Mouse (Mus musculus) cerebellum, adult 9-11 months (tissue): ENCODE data around the gene Duxbl3.
"Not testable (repeated sequence)": the region's sequence is repeated elsewhere in the genome, so short reads cannot be mapped to it uniquely, and the experiment has no call there.

Experiments
- DNase-seq: peaks from one replicate; pipeline ENCODE4 v3.0.0; 2022

Duxbl3 gene

GRCm38 (mm10) chr14:26257756-26258617 is at the start of gene Duxbl3:
Duxbl3 (plus strand) TSS chr14:26257962.
- DNase-seq = not testable (repeated sequence)

GRCm38 (mm10) chr14:26216233-26217000 is 41.3 kb upstream of the Duxbl3 start:
- DNase-seq = not testable (repeated sequence)

GRCm38 (mm10) chr14:26237183-26237582 is 20.6 kb upstream of the Duxbl3 start:
- not testable (repeated sequence) for DNase-seq

GRCm38 (mm10) chr14:26258729-26259128 is 967 bp downstream of the Duxbl3 start:
- DNase-seq = not testable (repeated sequence)

- not testable (repeated sequence) for DNase-seq
Measured at GRCm38 (mm10) chr14:26286737-26287136, 29.0 kb downstream of the Duxbl3 start.

GRCm38 (mm10) chr14:26293859-26294258 is 36.1 kb downstream of the Duxbl3 start:
- no peak for DNase-seq

- DNase-seq = no peak
Measured at GRCm38 (mm10) chr14:26297055-26297454, 39.3 kb downstream of the Duxbl3 start.

GRCm38 (mm10) chr14:26297484-26297883 is 39.7 kb downstream of the Duxbl3 start:
- DNase-seq = no peak

GRCm38 (mm10) chr14:26303111-26303510 is 45.3 kb downstream of the Duxbl3 start:
- DNase-seq = peak; percentile 12

GRCm38 (mm10) chr14:26306032-26306431 is 48.3 kb downstream of the Duxbl3 start:
- no peak for DNase-seq

- no peak for DNase-seq
Measured at GRCm38 (mm10) chr14:26308813-26309212, 51.1 kb downstream of the Duxbl3 start.

- no peak for DNase-seq
Measured at GRCm38 (mm10) chr14:26309511-26309910, 51.7 kb downstream of the Duxbl3 start.

- DNase-seq = no peak
Measured at GRCm38 (mm10) chr14:26316246-26316730, 58.5 kb downstream of the Duxbl3 start.
